Mouse (Mus musculus): ENCODE data around the gene Trip10. TPM values are rescaled to one million over a fixed set of nuclear protein-coding genes. Genes with fewer than 3 reads are reported as not detected.

Gene Trip10
- total and polyA plus RNA-seq, 3 experiments: 10.9 to 20.8 TPM; not detected in 1

DNA sequence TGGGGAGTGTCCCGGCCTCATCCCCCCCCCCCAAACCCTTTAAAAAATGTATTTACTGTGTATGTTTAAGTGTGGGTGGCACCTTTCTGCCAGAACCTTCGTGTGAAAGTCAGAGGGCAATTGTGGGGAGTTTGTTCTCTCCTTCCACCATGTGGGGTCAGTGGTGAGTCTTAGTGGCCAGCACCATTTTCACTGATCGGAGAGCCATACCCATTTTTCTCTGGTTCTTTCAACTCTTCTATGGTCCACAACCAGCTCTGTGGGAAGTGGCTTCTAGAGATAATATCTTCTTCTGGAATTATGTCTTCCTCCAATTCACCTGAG is 29.4 kb upstream of the Trip10 start:
- Histone ChIP-seq H3K9me3 (replicated peaks; ENCODE audit: insufficient read depth, low read length) (no peaks in the 10 kb centered on the region), H3K27me3 (ENCODE audit: control insufficient read depth in 1 of 2, insufficient read depth in 2 of 2, low read length in 2 of 2) (no peaks in the 10 kb centered on the region), H3K4me1 (ENCODE audit: control insufficient read depth in 1 of 2, insufficient read depth in 2 of 2, low read length in 2 of 2) (peaks cover 0 to 28% of the 10 kb centered on the region in 2 experiments; a peak in 2 of 4 replicates), H3K79me2 (ENCODE audit: control insufficient read depth, insufficient read depth, low read length, poor library complexity) (no peaks in the 10 kb centered on the region), H3K4me3 (ENCODE audit: control insufficient read depth in 1 of 2, insufficient read depth in 1 of 2, low read depth in 2 of 2, low read length in 2 of 2) (no peak overlapping the region), H3K9ac (ENCODE audit: control insufficient read depth, low read depth, low read length, poor library complexity, severe bottlenecking) (no peak overlapping the region), H3K36me3 (ENCODE audit: control insufficient read depth in 1 of 2, insufficient read depth in 2 of 2, low read length in 2 of 2) (peaks cover 0 to 10% of the 10 kb centered on the region in 2 experiments; a peak in 2 of 4 replicates), H3K27ac (ENCODE audit: control insufficient read depth, low read depth, low read length) (no peak overlapping the region)
- DNase-seq (ENCODE audit: low read depth, low spot score): peak; percentile 57
- TF ChIP-seq MYB (IDR thresholded peaks at IDR 0.05; ENCODE audit: low read depth, low read length) (no peak), CTCF (IDR thresholded peaks at IDR 0.05 in 2 of 3, conservative IDR thresholded peaks at IDR 0.05 in 1 of 3; ENCODE audit: control insufficient read depth in 1 of 3, insufficient read depth in 1 of 3, low read depth in 2 of 3, low read length in 3 of 3, poor library complexity in 1 of 3, severe bottlenecking in 1 of 3) (peak; percentile 53 to 66 (median 61)), TAL1 (IDR thresholded peaks at IDR 0.05; ENCODE audit: low read length) (no peak), RAD21 (IDR thresholded peaks at IDR 0.05; ENCODE audit: low read depth, low read length) (peak; percentile 53), POLR2AphosphoS2 (IDR thresholded peaks at IDR 0.05; ENCODE audit: low read length) (no peak), POLR2AphosphoS5 (IDR thresholded peaks at IDR 0.05; ENCODE audit: borderline replicate concordance, low read depth, low read length) (no peak), ELF1 (IDR thresholded peaks at IDR 0.05; ENCODE audit: low read depth, low read length) (no peak), SIN3A (IDR thresholded peaks at IDR 0.05; ENCODE audit: low read length) (no peak), EP300 (IDR thresholded peaks at IDR 0.05; ENCODE audit: low read depth in 1 of 2, low read length in 2 of 2) (no peak), HCFC1 (IDR thresholded peaks at IDR 0.05; ENCODE audit: low read depth, low read length) (no peak), MAX (IDR thresholded peaks at IDR 0.05; ENCODE audit: low read length) (no peak), JUND (IDR thresholded peaks at IDR 0.05; ENCODE audit: low read depth, low read length) (no peak), MEF2A (IDR thresholded peaks at IDR 0.05; ENCODE audit: extremely low read depth, insufficient replicate concordance, low read depth, low read length, poor library complexity, severe bottlenecking) (no peak), MYC (IDR thresholded peaks at IDR 0.05; ENCODE audit: low read depth, low read length) (no peak), ZNF384 (IDR thresholded peaks at IDR 0.05; ENCODE audit: low read depth, low read length) (no peak), TBP (IDR thresholded peaks at IDR 0.05; ENCODE audit: low read depth, low read length) (no peak), CHD1 (IDR thresholded peaks at IDR 0.05; ENCODE audit: low read depth, low read length) (no peak), ZC3H11A (IDR thresholded peaks at IDR 0.05; ENCODE audit: low read depth, low read length) (0 out of 2 replicates have a peak, but pooled peaks have one; percentile 24), GATA1 (IDR thresholded peaks at IDR 0.05; ENCODE audit: low read depth, low read length) (no peak), GABPA (IDR thresholded peaks at IDR 0.05; ENCODE audit: low read depth, low read length) (no peak), TCF12 (IDR thresholded peaks at IDR 0.05; ENCODE audit: low read depth, low read length) (no peak), ETS1 (IDR thresholded peaks at IDR 0.05; ENCODE audit: low read depth, low read length) (no peak), KAT2A (conservative IDR thresholded peaks at IDR 0.05; ENCODE audit: low read depth, low read length) (no peak), SMC3 (IDR thresholded peaks at IDR 0.05; ENCODE audit: low read depth, low read length) (peak; percentile 78), NELFE (IDR thresholded peaks at IDR 0.05; ENCODE audit: low read depth, low read length) (no peak), USF2 (IDR thresholded peaks at IDR 0.05; ENCODE audit: borderline replicate concordance in 1 of 2, insufficient read depth in 1 of 2, low read depth in 1 of 2, low read length in 2 of 2) (no peak), ZMIZ1 (IDR thresholded peaks at IDR 0.05; ENCODE audit: low read depth, low read length) (no peak), BHLHE40 (IDR thresholded peaks at IDR 0.05; ENCODE audit: borderline replicate concordance, low read depth, low read length) (no peak), MAFK (IDR thresholded peaks at IDR 0.05; ENCODE audit: borderline replicate concordance, low read depth, low read length) (no peak), MAZ (IDR thresholded peaks at IDR 0.05; ENCODE audit: low read depth, low read length) (no peak), USF1 (IDR thresholded peaks at IDR 0.05; ENCODE audit: low read depth, low read length) (no peak)

All from MEL (cell line).